Mouse (Mus musculus): ENCODE measurements around the gene A1cf. TPM values are rescaled to one million over a fixed set of nuclear protein-coding genes. Genes with fewer than 3 reads are reported as not detected.

The A1cf gene
- polyA plus RNA-seq, 1 experiment from 2014 or later = 0.05 TPM

GRCm38 (mm10) chr19:31954267-31954666, 85.7 kb downstream of the A1cf start:
- H3K9me3 ChIP-seq (replicated peaks) = no peaks in the 10 kb centered on the region
- no peak overlapping the region for H3K27ac ChIP-seq (ENCODE audit: poor library complexity, severe bottlenecking)
- ATAC-seq (ENCODE audit: insufficient number of reproducible peaks, low FRiP score) = no peak
- WGBS = 83% methylated on average over 4 of the region's 4 CpGs
- H3K9ac ChIP-seq = no peak overlapping the region
- H3K36me3 ChIP-seq = no peaks in the 10 kb centered on the region
- no peaks in the 10 kb centered on the region for H3K4me1 ChIP-seq (replicated peaks)
- H3K4me2 ChIP-seq = no peak overlapping the region
- no peak overlapping the region for H3K4me3 ChIP-seq
- H3K27me3 ChIP-seq (replicated peaks) = no peaks in the 10 kb centered on the region

GRCm38 (mm10) chr19:31954696-31955095, 86.1 kb downstream of the A1cf start:
- 82% methylated on average over 4 of the region's 4 CpGs for WGBS
- Histone ChIP-seq H3K4me1 (replicated peaks) (no peaks in the 10 kb centered on the region), H3K27ac (ENCODE audit: poor library complexity, severe bottlenecking) (no peak overlapping the region), H3K9me3 (replicated peaks) (no peaks in the 10 kb centered on the region), H3K27me3 (replicated peaks) (no peaks in the 10 kb centered on the region), H3K4me3 (no peak overlapping the region), H3K9ac (no peak overlapping the region), H3K4me2 (no peak overlapping the region), H3K36me3 (no peaks in the 10 kb centered on the region)
- ATAC-seq (ENCODE audit: insufficient number of reproducible peaks, low FRiP score) = no peak

- Histone ChIP-seq H3K4me3 (no peak overlapping the region), H3K36me3 (no peaks in the 10 kb centered on the region), H3K27ac (ENCODE audit: poor library complexity, severe bottlenecking) (no peak overlapping the region), H3K9me3 (replicated peaks) (no peaks in the 10 kb centered on the region), H3K4me2 (no peak overlapping the region), H3K27me3 (replicated peaks) (no peaks in the 10 kb centered on the region), H3K9ac (no peak overlapping the region), H3K4me1 (replicated peaks) (no peaks in the 10 kb centered on the region)
- WGBS = 64% methylated on average over 2 of the region's 2 CpGs
- no peak for ATAC-seq (ENCODE audit: insufficient number of reproducible peaks, low FRiP score)
Measured at GRCm38 (mm10) chr19:31956359-31956758, 87.8 kb downstream of the A1cf start.

GRCm38 (mm10) chr19:31960434-31960833, 91.9 kb downstream of the A1cf start:
- H3K4me1 ChIP-seq (replicated peaks) = no peaks in the 10 kb centered on the region
- H3K9me3 ChIP-seq (replicated peaks) = no peaks in the 10 kb centered on the region
- H3K27ac ChIP-seq (ENCODE audit: poor library complexity, severe bottlenecking) = no peak overlapping the region
- no peak overlapping the region for H3K4me3 ChIP-seq
- H3K27me3 ChIP-seq (replicated peaks) = no peaks in the 10 kb centered on the region
- no peak overlapping the region for H3K9ac ChIP-seq
- 93% methylated on average over 2 of the region's 2 CpGs for whole genome bisulfite sequencing
- no peak for ATAC-seq (ENCODE audit: insufficient number of reproducible peaks, low FRiP score)
- H3K4me2 ChIP-seq = no peak overlapping the region
- no peaks in the 10 kb centered on the region for H3K36me3 ChIP-seq

GRCm38 (mm10) chr19:31963147-31963546, 94.6 kb downstream of the A1cf start:
- 46% methylated on average over 3 of the region's 3 CpGs for WGBS
- H3K27ac ChIP-seq (ENCODE audit: poor library complexity, severe bottlenecking) = no peak overlapping the region
- H3K4me2 ChIP-seq = no peak overlapping the region
- no peaks in the 10 kb centered on the region for H3K36me3 ChIP-seq
- H3K27me3 ChIP-seq (replicated peaks) = no peaks in the 10 kb centered on the region
- no peak for ATAC-seq (ENCODE audit: insufficient number of reproducible peaks, low FRiP score)
- H3K9me3 ChIP-seq (replicated peaks) = no peaks in the 10 kb centered on the region
- no peaks in the 10 kb centered on the region for H3K4me1 ChIP-seq (replicated peaks)
- H3K9ac ChIP-seq = no peak overlapping the region
- no peak overlapping the region for H3K4me3 ChIP-seq

GRCm38 (mm10) chr19:31967933-31968532, 99.5 kb downstream of the A1cf start:
- 50% methylated on average over 5 of the region's 5 CpGs for WGBS
- ATAC-seq (ENCODE audit: insufficient number of reproducible peaks, low FRiP score) = no peak

GRCm38 (mm10) chr19:31971405-31971804, 102.8 kb downstream of the A1cf start:
- H3K36me3 ChIP-seq = no peaks in the 10 kb centered on the region
- H3K27me3 ChIP-seq (replicated peaks) = no peaks in the 10 kb centered on the region
- H3K9ac ChIP-seq = no peak overlapping the region
- no peak overlapping the region for H3K4me3 ChIP-seq
- no peak overlapping the region for H3K4me2 ChIP-seq
- no peaks in the 10 kb centered on the region for H3K9me3 ChIP-seq (replicated peaks)
- no peak for ATAC-seq (ENCODE audit: insufficient number of reproducible peaks, low FRiP score)
- WGBS = 49% methylated on average over 3 of the region's 3 CpGs
- H3K27ac ChIP-seq (ENCODE audit: poor library complexity, severe bottlenecking) = no peak overlapping the region
- H3K4me1 ChIP-seq (replicated peaks) = 0 out of 2 replicates have a peak, but pooled peaks cover 3% of the 10 kb centered on the region

More at GRCm38 (mm10) chr19:31967933-31968532, 99.5 kb downstream of the A1cf start:
- H3K9me3 ChIP-seq (replicated peaks) = no peaks in the 10 kb centered on the region
- no peak overlapping the region for H3K4me2 ChIP-seq
- no peak overlapping the region for H3K4me3 ChIP-seq
- no peaks in the 10 kb centered on the region for H3K27me3 ChIP-seq (replicated peaks)
- no peak overlapping the region for H3K27ac ChIP-seq (ENCODE audit: poor library complexity, severe bottlenecking)
- H3K4me1 ChIP-seq (replicated peaks) = no peaks in the 10 kb centered on the region
- H3K36me3 ChIP-seq = no peaks in the 10 kb centered on the region
- no peak overlapping the region for H3K9ac ChIP-seq

GRCm38 (mm10) chr19:31971998-31972397, 103.4 kb downstream of the A1cf start:
- no peak overlapping the region for H3K9ac ChIP-seq
- H3K9me3 ChIP-seq (replicated peaks) = no peaks in the 10 kb centered on the region
- no peaks in the 10 kb centered on the region for H3K36me3 ChIP-seq
- WGBS = 7% methylated on average over 6 of the region's 6 CpGs
- no peaks in the 10 kb centered on the region for H3K27me3 ChIP-seq (replicated peaks)
- 0 out of 2 replicates have a peak, but pooled peaks cover 3% of the 10 kb centered on the region for H3K4me1 ChIP-seq (replicated peaks)
- H3K4me3 ChIP-seq = no peak overlapping the region
- peak; percentile 39; the same call in 1 of the 2 replicates for ATAC-seq (ENCODE audit: insufficient number of reproducible peaks, low FRiP score)
- H3K27ac ChIP-seq (ENCODE audit: poor library complexity, severe bottlenecking) = no peak overlapping the region
- H3K4me2 ChIP-seq = no peak overlapping the region

GRCm38 (mm10) chr19:31975882-31976281, 107.3 kb downstream of the A1cf start:
- H3K4me3 ChIP-seq = no peak overlapping the region
- 58% methylated on average over 2 of the region's 2 CpGs for WGBS
- H3K27ac ChIP-seq (ENCODE audit: poor library complexity, severe bottlenecking) = no peak overlapping the region
- 0 out of 2 replicates have a peak, but pooled peaks cover 3% of the 10 kb centered on the region for H3K4me1 ChIP-seq (replicated peaks)
- no peaks in the 10 kb centered on the region for H3K9me3 ChIP-seq (replicated peaks)
- H3K4me2 ChIP-seq = no peak overlapping the region
- no peaks in the 10 kb centered on the region for H3K27me3 ChIP-seq (replicated peaks)
- no peaks in the 10 kb centered on the region for H3K36me3 ChIP-seq
- no peak for ATAC-seq (ENCODE audit: insufficient number of reproducible peaks, low FRiP score)
- no peak overlapping the region for H3K9ac ChIP-seq

GRCm38 (mm10) chr19:31991057-31991456, 122.5 kb downstream of the A1cf start:
- Histone ChIP-seq H3K4me1 (replicated peaks) (no peaks in the 10 kb centered on the region), H3K9me3 (replicated peaks) (no peaks in the 10 kb centered on the region), H3K27ac (ENCODE audit: poor library complexity, severe bottlenecking) (no peak overlapping the region), H3K27me3 (replicated peaks) (no peaks in the 10 kb centered on the region), H3K4me3 (no peak overlapping the region), H3K36me3 (no peaks in the 10 kb centered on the region), H3K4me2 (no peak overlapping the region), H3K9ac (no peak overlapping the region)
- no peak for ATAC-seq (ENCODE audit: insufficient number of reproducible peaks, low FRiP score)
- 84% methylated on average over 6 of the region's 6 CpGs for WGBS

GRCm38 (mm10) chr19:31996916-31997315, 128.4 kb downstream of the A1cf start:
- Histone ChIP-seq H3K36me3 (no peaks in the 10 kb centered on the region), H3K4me3 (no peak overlapping the region), H3K9me3 (replicated peaks) (no peaks in the 10 kb centered on the region), H3K4me1 (replicated peaks) (no peaks in the 10 kb centered on the region), H3K9ac (no peak overlapping the region), H3K27ac (ENCODE audit: poor library complexity, severe bottlenecking) (no peak overlapping the region), H3K27me3 (replicated peaks) (no peaks in the 10 kb centered on the region), H3K4me2 (no peak overlapping the region)
- ATAC-seq (ENCODE audit: insufficient number of reproducible peaks, low FRiP score) = no peak
- 73% methylated on average over 3 of the region's 3 CpGs for WGBS

Data from heart, embryonic 12.5 days (tissue).